Mouse (Mus musculus): ENCODE data around the gene Tmc1. TPM values are rescaled to one million over a fixed set of nuclear protein-coding genes. Genes with fewer than 3 reads are reported as not detected.

Tmc1 gene
- 0.26 and 0.39 TPM in 2 replicates for polyA plus RNA-seq (2015; fragmentation: Nextera tagmentation; extraction: Ambion mirVana)

- Histone ChIP-seq H3K9me3 (peaks cover 7% of the 10 kb centered on the region; the same call in 1 of the 2 replicates), H3K27ac (no peak within 1 kb of the TSS), H3K4me2 (no peak within 1 kb of the TSS), H3K4me1 (no peaks in the 10 kb centered on the region), H3K27me3 (no peaks in the 10 kb centered on the region), H3K36me3 (no peaks in the 10 kb centered on the region), H3K4me3 (no peak within 1 kb of the TSS), H3K9ac (no peak within 1 kb of the TSS)
- WGBS = 68% methylated on average over 6 of the region's 6 CpGs
- ATAC-seq (ENCODE audit: insufficient number of reproducible peaks, insufficient read depth, low FRiP score, low TSS enrichment, low read depth) = no peak
Measured at GRCm38 (mm10) chr19:20953874-20954273, at the start of gene Tmc1. Gene Tmc1, minus strand, starts transcription at chr19:20954202.

GRCm38 (mm10) chr19:21001552-21001951 lies 47.5 kb upstream of the Tmc1 start:
- Histone ChIP-seq H3K4me2 (no peak overlapping the region), H3K9ac (no peak overlapping the region), H3K9me3 (0 out of 2 replicates have a peak, but pooled peaks cover 4% of the 10 kb centered on the region), H3K36me3 (no peaks in the 10 kb centered on the region), H3K4me3 (no peak overlapping the region), H3K27ac (no peak overlapping the region), H3K27me3 (no peaks in the 10 kb centered on the region), H3K4me1 (no peaks in the 10 kb centered on the region)
- ATAC-seq (ENCODE audit: insufficient number of reproducible peaks, insufficient read depth, low FRiP score, low TSS enrichment, low read depth) = no peak

- ATAC-seq (ENCODE audit: insufficient number of reproducible peaks, insufficient read depth, low FRiP score, low TSS enrichment, low read depth) = no peak
- no peak overlapping the region for H3K4me2 ChIP-seq
- no peaks in the 10 kb centered on the region for H3K36me3 ChIP-seq
- H3K4me1 ChIP-seq = no peaks in the 10 kb centered on the region
- WGBS = 72% methylated on average over 2 of the region's 2 CpGs
- H3K9ac ChIP-seq = no peak overlapping the region
- no peak overlapping the region for H3K27ac ChIP-seq
- no peaks in the 10 kb centered on the region for H3K27me3 ChIP-seq
- no peaks in the 10 kb centered on the region for H3K9me3 ChIP-seq
- H3K4me3 ChIP-seq = no peak overlapping the region
Measured at GRCm38 (mm10) chr19:20979244-20979643, 25.2 kb upstream of the Tmc1 start.

- Histone ChIP-seq H3K4me3 (no peak overlapping the region), H3K36me3 (no peaks in the 10 kb centered on the region), H3K9me3 (no peaks in the 10 kb centered on the region), H3K4me1 (no peaks in the 10 kb centered on the region), H3K4me2 (no peak overlapping the region), H3K9ac (no peak overlapping the region), H3K27me3 (no peaks in the 10 kb centered on the region), H3K27ac (no peak overlapping the region)
- 10% methylated on average over 1 of the region's 1 CpGs for WGBS
- no peak for ATAC-seq (ENCODE audit: insufficient number of reproducible peaks, insufficient read depth, low FRiP score, low TSS enrichment, low read depth)
Measured at GRCm38 (mm10) chr19:20978148-20978547, 24.1 kb upstream of the Tmc1 start.

- no peak overlapping the region for H3K4me2 ChIP-seq
- WGBS = 94% methylated on average over 1 of the region's 1 CpGs
- no peaks in the 10 kb centered on the region; the same call in 1 of the 2 replicates for H3K9me3 ChIP-seq
- H3K4me3 ChIP-seq = no peak overlapping the region
- H3K36me3 ChIP-seq = no peaks in the 10 kb centered on the region
- ATAC-seq (ENCODE audit: insufficient number of reproducible peaks, insufficient read depth, low FRiP score, low TSS enrichment, low read depth) = no peak
- no peak overlapping the region for H3K27ac ChIP-seq
- no peaks in the 10 kb centered on the region for H3K4me1 ChIP-seq
- H3K9ac ChIP-seq = no peak overlapping the region
- no peaks in the 10 kb centered on the region for H3K27me3 ChIP-seq
Measured at GRCm38 (mm10) chr19:20971926-20972325, 17.9 kb upstream of the Tmc1 start.

GRCm38 (mm10) chr19:20954815-20955214 lies 813 bp upstream of the Tmc1 start:
- 78% methylated on average over 5 of the region's 5 CpGs for WGBS
- Histone ChIP-seq H3K27ac (no peak overlapping the region), H3K9ac (no peak overlapping the region), H3K4me1 (no peaks in the 10 kb centered on the region), H3K36me3 (no peaks in the 10 kb centered on the region), H3K27me3 (no peaks in the 10 kb centered on the region), H3K4me2 (no peak overlapping the region), H3K9me3 (peaks cover 7% of the 10 kb centered on the region; the same call in 1 of the 2 replicates), H3K4me3 (no peak overlapping the region)
- ATAC-seq (ENCODE audit: insufficient number of reproducible peaks, insufficient read depth, low FRiP score, low TSS enrichment, low read depth) = no peak

- no peak overlapping the region for H3K9ac ChIP-seq
- no peaks in the 10 kb centered on the region for H3K27me3 ChIP-seq
- no peaks in the 10 kb centered on the region for H3K4me1 ChIP-seq
- no peak overlapping the region for H3K4me3 ChIP-seq
- WGBS = 34% methylated on average over 4 of the region's 4 CpGs
- no peaks in the 10 kb centered on the region for H3K36me3 ChIP-seq
- no peak for ATAC-seq (ENCODE audit: insufficient number of reproducible peaks, insufficient read depth, low FRiP score, low TSS enrichment, low read depth)
- no peaks in the 10 kb centered on the region for H3K9me3 ChIP-seq
- no peak overlapping the region for H3K27ac ChIP-seq
- H3K4me2 ChIP-seq = no peak overlapping the region
Measured at GRCm38 (mm10) chr19:20944446-20944845, 9.6 kb downstream of the Tmc1 start.

GRCm38 (mm10) chr19:20924282-20924681 lies 29.7 kb downstream of the Tmc1 start:
- Histone ChIP-seq H3K4me3 (no peak overlapping the region), H3K4me2 (peak overlapping the region; percentile 33; the same call in 1 of the 2 replicates), H3K27ac (peak overlapping the region; percentile 39), H3K4me1 (peaks cover 16% of the 10 kb centered on the region), H3K9me3 (no peaks in the 10 kb centered on the region), H3K36me3 (no peaks in the 10 kb centered on the region), H3K9ac (no peak overlapping the region), H3K27me3 (no peaks in the 10 kb centered on the region)
- WGBS = 25% methylated on average over 7 of the region's 7 CpGs
- no peak for ATAC-seq (ENCODE audit: insufficient number of reproducible peaks, insufficient read depth, low FRiP score, low TSS enrichment, low read depth)

- no peaks in the 10 kb centered on the region for H3K9me3 ChIP-seq
- H3K27me3 ChIP-seq = no peaks in the 10 kb centered on the region
- H3K27ac ChIP-seq = peak overlapping the region; percentile 55; the same call in 1 of the 2 replicates
- H3K36me3 ChIP-seq = no peaks in the 10 kb centered on the region
- WGBS = 3% methylated on average over 10 of the region's 10 CpGs
- peaks cover 16% of the 10 kb centered on the region for H3K4me1 ChIP-seq
- H3K4me2 ChIP-seq = peak overlapping the region; percentile 33
- ATAC-seq (ENCODE audit: insufficient number of reproducible peaks, insufficient read depth, low FRiP score, low TSS enrichment, low read depth) = 0 out of 2 replicates have a peak, but pooled peaks have one; percentile 48
- no peak overlapping the region for H3K9ac ChIP-seq
- H3K4me3 ChIP-seq = no peak overlapping the region
Measured at GRCm38 (mm10) chr19:20923336-20924211, 30.4 kb downstream of the Tmc1 start.

- no peak overlapping the region for H3K27ac ChIP-seq
- H3K4me2 ChIP-seq = no peak overlapping the region
- no peaks in the 10 kb centered on the region for H3K36me3 ChIP-seq
- no peaks in the 10 kb centered on the region for H3K9me3 ChIP-seq
- H3K9ac ChIP-seq = no peak overlapping the region
- H3K4me1 ChIP-seq = peaks cover 1% of the 10 kb centered on the region
- H3K4me3 ChIP-seq = no peak overlapping the region
- H3K27me3 ChIP-seq = no peaks in the 10 kb centered on the region
- no peak for ATAC-seq (ENCODE audit: insufficient number of reproducible peaks, insufficient read depth, low FRiP score, low TSS enrichment, low read depth)
- WGBS = 86% methylated on average over 4 of the region's 4 CpGs
Measured at GRCm38 (mm10) chr19:20918241-20918640, 35.8 kb downstream of the Tmc1 start.

GRCm38 (mm10) chr19:20915151-20915550 lies 38.9 kb downstream of the Tmc1 start:
- Histone ChIP-seq H3K9ac (no peak overlapping the region), H3K36me3 (no peaks in the 10 kb centered on the region), H3K27me3 (no peaks in the 10 kb centered on the region), H3K27ac (no peak overlapping the region), H3K9me3 (no peaks in the 10 kb centered on the region), H3K4me2 (no peak overlapping the region), H3K4me3 (no peak overlapping the region), H3K4me1 (no peaks in the 10 kb centered on the region)
- WGBS = 78% methylated on average over 2 of the region's 2 CpGs
- no peak for ATAC-seq (ENCODE audit: insufficient number of reproducible peaks, insufficient read depth, low FRiP score, low TSS enrichment, low read depth)

- no peak overlapping the region for H3K9ac ChIP-seq
- H3K4me3 ChIP-seq = no peak overlapping the region
- H3K36me3 ChIP-seq = no peaks in the 10 kb centered on the region
- H3K27ac ChIP-seq = no peak overlapping the region
- H3K4me1 ChIP-seq = no peaks in the 10 kb centered on the region
- no peaks in the 10 kb centered on the region for H3K9me3 ChIP-seq
- H3K4me2 ChIP-seq = no peak overlapping the region
- no peaks in the 10 kb centered on the region for H3K27me3 ChIP-seq
- 76% methylated on average over 5 of the region's 5 CpGs for WGBS
- ATAC-seq (ENCODE audit: insufficient number of reproducible peaks, insufficient read depth, low FRiP score, low TSS enrichment, low read depth) = no peak
Measured at GRCm38 (mm10) chr19:20910356-20910755, 43.6 kb downstream of the Tmc1 start.
